Mouse (Mus musculus) heart, embryonic 14.5 days (tissue): Measurements from ENCODE around the gene Tspo2. TPM values are rescaled to one million over a fixed set of nuclear protein-coding genes. Genes with fewer than 3 reads are reported as not detected.
A peak's percentile ranks its signal among the peaks of the same experiment; 100 is the strongest.

Source experiments
- ATAC-seq: fragments of 200-750 bp; cut with Nextera tagmentation; 2 replicates; pipeline ENCODE4 v1.8.0; 2017; ENCODE audit warnings: low read depth, moderate TSS enrichment; ENCODE audit not compliant: insufficient number of reproducible peaks, insufficient read depth, low FRiP score
- H3K27ac ChIP-seq, 2 experiments: fragments of 200-500 bp in 1 of 2; fragments of 300-500 bp in 1 of 2; sonication (generic) in 1 of 2; replicated peaks in 1 of 2; 2 replicates each; pipeline ENCODE4 v1.5.1; 2012 to 2014; ENCODE audit warnings: low read depth in 2 of 2, low read length in 2 of 2, control low read depth in 1 of 2, mild to moderate bottlenecking in 1 of 2, mixed read lengths in 1 of 2; ENCODE audit not compliant: control insufficient read depth in 1 of 2, insufficient read depth in 1 of 2
- H3K27me3 ChIP-seq: fragments of 300-500 bp; sonication (generic); 2 replicates; pipeline ENCODE4 v1.6.1; 2014; ENCODE audit warnings: mild to moderate bottlenecking, low read length, control low read depth; ENCODE audit not compliant: control insufficient read depth, insufficient read depth
- H3K36me3 ChIP-seq: fragments of 300-500 bp; sonication (generic); 2 replicates; pipeline ENCODE4 v1.6.1; 2014; ENCODE audit warnings: mild to moderate bottlenecking, control low read depth, low read length, mixed read lengths; ENCODE audit not compliant: control insufficient read depth, insufficient read depth
- H3K4me1 ChIP-seq, 2 experiments: fragments of 200-500 bp in 1 of 2; fragments of 300-500 bp in 1 of 2; sonication (generic) in 1 of 2; 2 replicates each; pipeline ENCODE4 v1.6.1; 2012 to 2014; ENCODE audit warnings: low read length in 2 of 2, control low read depth in 1 of 2, mixed read lengths in 1 of 2; ENCODE audit not compliant: control insufficient read depth in 2 of 2, insufficient read depth in 2 of 2
- H3K4me2 ChIP-seq: fragments of 300-500 bp; sonication (generic); 2 replicates; pipeline ENCODE4 v1.6.1; 2014; ENCODE audit warnings: mild to moderate bottlenecking, low read length
- H3K4me3 ChIP-seq, 2 experiments: fragments of 200-500 bp in 1 of 2; fragments of 300-500 bp in 1 of 2; sonication (generic) in 1 of 2; 2 replicates each; pipeline ENCODE4 v1.5.1; 2012 to 2014; ENCODE audit warnings: low read length in 2 of 2, mild to moderate bottlenecking in 2 of 2, control low read depth in 1 of 2, low read depth in 1 of 2, moderate library complexity in 1 of 2; ENCODE audit not compliant: control insufficient read depth in 1 of 2, insufficient read depth in 1 of 2
- H3K9ac ChIP-seq: fragments of 300-500 bp; sonication (generic); 2 replicates; pipeline ENCODE4 v1.6.1; 2014; ENCODE audit warnings: mild to moderate bottlenecking, low read length
- H3K9me3 ChIP-seq: fragments of 300-500 bp; sonication (generic); 2 replicates; pipeline ENCODE4 v1.6.1; 2016; ENCODE audit warnings: low read length, control low read depth; ENCODE audit not compliant: control insufficient read depth
- WGBS: fragments of 180-500 bp; shearing (Covaris S2); extraction: QIAGEN DNeasy Blood & Tissue Kit; methylation state at CpG from one replicate; pipeline ENCODE4 v1.1.7; 2014; 5-methylcytosine and 5-hydroxymethylcytosine counted together
- polyA plus RNA-seq: library from polyadenylated mRNA; unstranded; fragments of >200 nt; fragmentation: Nextera tagmentation; extraction: Ambion mirVana; gene quantifications from 2 replicates; pipeline ENCODE4 v1.2.1, GENCODE M21; 2014

The Tspo2 gene
- polyA plus RNA-seq, 1 experiment from 2014 or later, result 3.6 TPM

DNA sequence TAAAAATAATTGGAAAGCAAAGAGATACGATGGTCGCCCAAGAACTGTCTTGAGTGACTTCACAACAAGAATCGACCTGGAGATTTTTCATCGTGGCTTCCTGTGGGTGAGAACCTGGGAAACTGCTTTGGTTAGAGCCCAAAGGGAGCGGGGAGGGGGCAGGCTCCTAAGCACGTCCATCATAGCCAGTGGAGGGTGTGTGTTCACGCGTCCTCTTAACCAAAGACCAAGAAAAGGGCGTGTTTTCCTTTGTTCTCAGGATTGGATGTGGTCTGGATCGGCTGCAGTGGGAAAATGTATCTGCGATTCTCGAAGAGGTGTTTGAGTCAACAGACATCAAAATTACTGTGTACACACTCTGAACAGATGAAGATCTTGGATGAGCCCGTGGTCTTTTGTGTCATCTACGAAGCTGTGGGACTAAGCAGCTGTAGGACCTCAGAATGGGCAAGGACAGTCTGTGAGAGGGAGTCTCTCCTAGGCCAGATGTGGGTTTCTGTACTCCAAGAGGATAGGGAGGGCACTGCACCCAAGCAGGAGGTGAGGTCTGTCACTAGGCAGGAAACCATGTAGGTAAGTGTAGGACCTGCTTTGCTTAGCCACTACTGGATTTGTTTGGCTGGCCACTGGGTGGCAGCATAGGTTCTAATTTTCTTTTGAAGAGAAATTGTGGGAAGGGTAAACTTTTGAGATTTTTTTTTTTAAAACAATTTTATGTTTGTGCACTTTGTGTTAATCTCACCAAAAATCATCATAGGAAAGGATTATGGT is 34.7 kb downstream of the Tspo2 start:
- no peaks in the 10 kb centered on the region for H3K9me3 ChIP-seq
- peaks cover 5 to 24% of the 10 kb centered on the region in 2 experiments; a peak in 3 of 4 replicates for H3K4me1 ChIP-seq
- peaks cover 94% of the 10 kb centered on the region for H3K36me3 ChIP-seq
- H3K27ac ChIP-seq, result peak overlapping the region; percentile 33 to 60
- no peaks in the 10 kb centered on the region for H3K27me3 ChIP-seq
- no peak overlapping the region for H3K4me2 ChIP-seq
- H3K9ac ChIP-seq, result no peak overlapping the region
- H3K4me3 ChIP-seq, result no peak overlapping the region
- 80% methylated on average over 14 of the region's 14 CpGs for WGBS
- ATAC-seq, result no peak

DNA sequence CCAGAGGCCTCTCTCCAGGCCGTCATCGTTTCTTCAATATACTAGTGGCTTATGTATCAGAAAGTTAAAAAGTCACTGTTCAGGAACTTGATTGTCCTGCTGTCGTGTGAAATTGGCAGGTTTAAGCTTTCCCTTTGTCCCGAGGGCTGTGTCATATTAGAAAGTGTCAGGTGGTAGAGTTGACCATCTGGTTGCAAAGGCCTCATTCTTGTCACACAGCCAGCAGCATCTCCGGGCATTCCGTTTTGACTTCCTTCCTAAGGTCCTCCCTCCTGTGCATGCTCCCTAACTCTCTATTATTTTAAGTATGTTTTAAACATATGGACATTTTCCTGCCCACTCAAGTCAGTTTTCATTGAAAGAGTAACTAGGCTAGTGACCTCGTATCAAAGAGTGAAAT is 35.3 kb downstream of the Tspo2 start:
- WGBS, result 60% methylated on average over 7 of the region's 7 CpGs
- H3K9ac ChIP-seq, result peak overlapping the region; percentile 12; the same call in 1 of the 2 replicates
- H3K4me1 ChIP-seq, result peaks cover 5 to 29% of the 10 kb centered on the region in 2 experiments; a peak in 3 of 4 replicates
- ATAC-seq, result no peak
- no peak overlapping the region for H3K4me2 ChIP-seq
- peaks cover 89% of the 10 kb centered on the region for H3K36me3 ChIP-seq
- peak overlapping the region; percentile 60 to 64 for H3K27ac ChIP-seq
- no peaks in the 10 kb centered on the region for H3K9me3 ChIP-seq
- H3K4me3 ChIP-seq, result no peak overlapping the region
- H3K27me3 ChIP-seq, result no peaks in the 10 kb centered on the region

DNA sequence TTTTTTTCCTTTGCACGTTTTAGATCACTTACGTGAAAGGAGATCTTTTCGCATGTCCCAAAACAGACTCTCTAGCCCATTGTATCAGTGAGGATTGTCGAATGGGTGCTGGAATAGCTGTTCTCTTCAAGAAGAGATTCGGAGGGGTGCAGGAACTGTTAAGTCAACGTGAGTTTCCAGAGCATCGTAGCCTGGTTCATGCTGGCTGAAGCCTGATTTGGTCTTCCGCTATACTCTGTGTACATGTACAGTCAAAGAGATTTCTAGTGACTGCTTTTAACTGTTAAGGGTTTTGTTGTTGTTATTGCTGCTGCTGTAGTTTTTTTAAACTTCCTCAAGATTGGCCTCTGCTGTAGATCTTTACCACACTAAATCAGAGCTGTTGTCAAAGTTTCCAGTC is 40.1 kb downstream of the Tspo2 start:
- Histone ChIP-seq H3K4me2 (peak overlapping the region; percentile 75), H3K9me3 (no peaks in the 10 kb centered on the region), H3K27ac (peak overlapping the region in 1 of 2 experiments; percentile 100; a peak in 2 of 4 replicates), H3K4me1 (peaks cover 2 to 26% of the 10 kb centered on the region in 2 experiments; a peak in 2 of 4 replicates), H3K9ac (peak overlapping the region; percentile 87), H3K27me3 (no peaks in the 10 kb centered on the region), H3K4me3 (peak overlapping the region in 1 of 2 experiments; percentile 95; a peak in 2 of 4 replicates), H3K36me3 (peaks cover 42% of the 10 kb centered on the region)
- 55% methylated on average over 8 of the region's 8 CpGs for WGBS
- ATAC-seq, result no peak

DNA sequence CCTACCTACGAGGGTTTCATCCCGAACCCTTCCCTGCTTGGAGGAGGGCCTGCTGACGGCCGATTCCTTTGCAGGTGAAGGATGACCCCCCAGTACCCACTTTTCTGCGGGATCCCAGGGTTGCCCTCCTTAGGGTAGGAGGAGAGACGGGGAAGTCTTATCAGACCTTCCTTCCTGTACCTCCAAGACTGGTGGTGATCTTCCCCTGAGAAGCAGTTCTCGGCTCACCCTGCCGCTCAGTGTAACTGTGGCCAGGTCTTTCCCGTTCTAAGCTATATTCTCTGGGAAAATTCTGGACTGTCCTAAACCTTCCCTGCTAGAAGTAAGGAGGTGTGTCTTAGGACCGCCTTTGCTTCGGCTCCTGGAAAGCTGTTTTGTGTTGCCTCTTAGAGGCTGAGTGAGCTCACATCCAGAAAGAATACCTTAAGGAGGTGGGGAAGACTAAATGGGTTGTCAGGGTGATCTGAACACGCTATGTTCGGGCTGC is 41.0 kb downstream of the Tspo2 start:
- Histone ChIP-seq H3K9me3 (no peaks in the 10 kb centered on the region), H3K4me2 (peak overlapping the region; percentile 75), H3K4me1 (peaks cover 2 to 26% of the 10 kb centered on the region in 2 experiments; a peak in 2 of 4 replicates), H3K9ac (peak overlapping the region; percentile 87), H3K36me3 (peaks cover 33% of the 10 kb centered on the region), H3K27me3 (no peaks in the 10 kb centered on the region), H3K4me3 (peak overlapping the region; percentile 93 to 95), H3K27ac (peak overlapping the region; percentile 100)
- no peak for ATAC-seq
- under 1% methylated on average over 13 of the region's 13 CpGs for WGBS

DNA sequence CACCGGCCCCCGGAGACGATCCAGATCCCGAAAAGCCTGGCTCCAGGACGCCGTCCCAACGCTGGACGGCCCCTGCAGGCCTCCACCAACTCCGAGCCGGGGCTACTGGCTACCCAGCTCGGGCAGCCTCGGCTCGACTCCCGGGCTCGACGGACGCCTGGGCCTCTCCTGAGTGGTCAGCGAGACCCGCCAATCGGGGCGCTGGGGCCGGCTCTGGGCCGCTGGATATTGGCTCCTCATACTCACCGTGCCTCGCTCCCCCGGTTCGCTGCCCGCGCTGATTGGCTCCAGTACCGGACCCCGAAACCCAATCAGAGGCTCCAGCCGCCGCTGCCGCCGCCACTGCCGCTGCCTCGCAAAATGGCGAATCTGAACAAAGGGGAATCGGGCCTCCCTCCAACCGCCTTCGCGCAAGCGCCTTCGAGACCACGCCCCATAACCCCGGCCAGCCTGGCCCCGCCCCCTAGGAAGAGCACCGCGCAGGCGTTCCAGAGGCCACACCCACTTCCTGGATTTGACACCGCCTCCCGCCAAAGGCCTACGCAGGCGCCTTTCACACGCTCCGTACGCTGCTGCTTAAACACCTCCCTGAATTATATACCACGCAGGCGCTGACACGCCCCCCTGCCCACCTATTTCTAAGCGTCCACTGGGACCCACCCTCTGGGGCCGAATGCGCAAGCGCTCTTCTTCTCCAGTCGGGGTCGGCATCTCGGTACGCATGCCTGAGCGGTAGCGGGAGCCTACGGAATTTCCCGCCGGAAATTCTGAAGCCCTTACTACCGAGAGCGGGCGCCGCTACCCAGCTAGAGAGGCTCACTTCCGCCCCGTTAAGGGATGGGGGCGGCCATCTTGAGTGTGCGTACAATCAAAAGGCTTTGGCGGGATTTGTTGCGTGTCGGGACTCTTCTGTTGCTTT is 41.7 kb downstream of the Tspo2 start, which contains the start of the genes Nfya and Oard1:
TSS of gene Nfya (minus strand) at position 527 of the 919 bp plus-strand sequence.
TSS of gene Oard1 (plus strand) at position 635 of the 919 bp plus-strand sequence.
- H3K4me2 ChIP-seq, result peak within 1 kb of the TSS; percentile 81
- peak within 1 kb of the TSS; percentile 100 for H3K9ac ChIP-seq
- H3K4me1 ChIP-seq, result peaks cover 2 to 26% of the 10 kb centered on the region in 2 experiments; a peak in 2 of 4 replicates
- H3K27me3 ChIP-seq, result no peaks in the 10 kb centered on the region
- peak; percentile 97 for ATAC-seq
- peak within 1 kb of the TSS; percentile 100 for H3K27ac ChIP-seq
- peak within 1 kb of the TSS; percentile 93 to 95 for H3K4me3 ChIP-seq
- under 1% methylated on average over 84 of the region's 84 CpGs for WGBS
- no peaks in the 10 kb centered on the region for H3K9me3 ChIP-seq
- H3K36me3 ChIP-seq, result peaks cover 26% of the 10 kb centered on the region

DNA sequence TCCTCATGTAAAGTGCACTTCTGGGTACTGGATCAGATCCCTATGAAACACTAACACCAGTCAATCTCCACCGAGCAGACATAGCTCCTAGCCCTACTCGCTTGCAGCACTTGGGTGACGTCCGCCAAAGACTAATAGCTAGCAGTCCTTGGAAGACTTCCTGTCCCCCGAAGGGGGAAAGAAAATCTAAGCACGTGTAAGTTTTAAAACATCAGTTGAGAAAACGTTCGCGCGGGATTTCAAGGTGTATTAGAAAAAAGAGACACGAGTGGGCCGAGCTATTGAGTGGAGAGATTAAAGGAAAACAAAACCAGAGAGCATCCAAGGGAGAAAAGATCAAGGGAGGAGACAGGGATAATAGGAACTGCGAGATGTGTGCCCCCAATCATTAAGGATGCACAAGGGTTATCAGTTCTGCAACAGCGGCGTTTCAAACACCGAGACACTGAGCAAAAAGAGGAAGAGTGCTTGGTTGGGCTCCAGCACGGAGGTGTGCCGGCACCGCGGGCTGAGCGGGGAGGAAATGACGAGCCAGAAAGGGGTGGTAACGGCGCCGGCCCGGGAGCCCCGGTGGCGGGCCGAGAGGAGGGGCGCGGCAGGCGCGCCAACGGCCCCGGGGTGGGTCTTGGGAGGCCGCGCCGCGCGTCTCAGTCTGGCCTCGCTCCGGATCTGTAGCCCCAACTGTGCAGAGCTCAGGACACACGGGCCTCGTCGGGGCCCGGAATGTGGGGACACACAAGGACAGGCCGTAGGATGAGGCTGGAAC is 42.6 kb downstream of the Tspo2 start:
- peak overlapping the region; percentile 95 to 100 for H3K27ac ChIP-seq
- 0% methylated on average over 47 of the region's 47 CpGs for WGBS
- peak overlapping the region; percentile 81 for H3K4me2 ChIP-seq
- ATAC-seq, result peak; percentile 22
- peak overlapping the region; percentile 62 to 95 for H3K4me3 ChIP-seq
- H3K9ac ChIP-seq, result peak overlapping the region; percentile 100
- no peaks in the 10 kb centered on the region for H3K9me3 ChIP-seq
- peaks cover 17% of the 10 kb centered on the region for H3K36me3 ChIP-seq
- no peaks in the 10 kb centered on the region for H3K27me3 ChIP-seq
- peaks cover 2 to 26% of the 10 kb centered on the region in 2 experiments; a peak in 2 of 4 replicates for H3K4me1 ChIP-seq
